Mouse (Mus musculus) heart, embryonic 14.5 days (tissue): ENCODE measurements at regions not wholly inside any gene's neighbourhood (a gene's known extent, or its start where the extent isn't known, plus 50 kb on each side); places are given as distances from the start of the nearest gene placed in this dataset.

ENCODE experiments used
- ATAC-seq: fragments of 200-750 bp; cut with Nextera tagmentation; 2 replicates; pipeline ENCODE4 v1.8.0; 2017; ENCODE audit warnings: low read depth, moderate TSS enrichment; ENCODE audit not compliant: insufficient number of reproducible peaks, insufficient read depth, low FRiP score
- H3K27ac ChIP-seq, 2 experiments: fragments of 200-500 bp in 1 of 2; fragments of 300-500 bp in 1 of 2; sonication (generic) in 1 of 2; replicated peaks in 1 of 2; 2 replicates each; pipeline ENCODE4 v1.5.1; 2012 to 2014; ENCODE audit warnings: low read depth in 2 of 2, low read length in 2 of 2, control low read depth in 1 of 2, mild to moderate bottlenecking in 1 of 2, mixed read lengths in 1 of 2; ENCODE audit not compliant: control insufficient read depth in 1 of 2, insufficient read depth in 1 of 2
- H3K27me3 ChIP-seq: fragments of 300-500 bp; sonication (generic); 2 replicates; pipeline ENCODE4 v1.6.1; 2014; ENCODE audit warnings: mild to moderate bottlenecking, low read length, control low read depth; ENCODE audit not compliant: control insufficient read depth, insufficient read depth
- H3K36me3 ChIP-seq: fragments of 300-500 bp; sonication (generic); 2 replicates; pipeline ENCODE4 v1.6.1; 2014; ENCODE audit warnings: mild to moderate bottlenecking, control low read depth, low read length, mixed read lengths; ENCODE audit not compliant: control insufficient read depth, insufficient read depth
- H3K4me1 ChIP-seq, 2 experiments: fragments of 200-500 bp in 1 of 2; fragments of 300-500 bp in 1 of 2; sonication (generic) in 1 of 2; 2 replicates each; pipeline ENCODE4 v1.6.1; 2012 to 2014; ENCODE audit warnings: low read length in 2 of 2, control low read depth in 1 of 2, mixed read lengths in 1 of 2; ENCODE audit not compliant: control insufficient read depth in 2 of 2, insufficient read depth in 2 of 2
- H3K4me2 ChIP-seq: fragments of 300-500 bp; sonication (generic); 2 replicates; pipeline ENCODE4 v1.6.1; 2014; ENCODE audit warnings: mild to moderate bottlenecking, low read length
- H3K4me3 ChIP-seq, 2 experiments: fragments of 200-500 bp in 1 of 2; fragments of 300-500 bp in 1 of 2; sonication (generic) in 1 of 2; 2 replicates each; pipeline ENCODE4 v1.5.1; 2012 to 2014; ENCODE audit warnings: low read length in 2 of 2, mild to moderate bottlenecking in 2 of 2, control low read depth in 1 of 2, low read depth in 1 of 2, moderate library complexity in 1 of 2; ENCODE audit not compliant: control insufficient read depth in 1 of 2, insufficient read depth in 1 of 2
- H3K9ac ChIP-seq: fragments of 300-500 bp; sonication (generic); 2 replicates; pipeline ENCODE4 v1.6.1; 2014; ENCODE audit warnings: mild to moderate bottlenecking, low read length
- H3K9me3 ChIP-seq: fragments of 300-500 bp; sonication (generic); 2 replicates; pipeline ENCODE4 v1.6.1; 2016; ENCODE audit warnings: low read length, control low read depth; ENCODE audit not compliant: control insufficient read depth
- WGBS: fragments of 180-500 bp; shearing (Covaris S2); extraction: QIAGEN DNeasy Blood & Tissue Kit; methylation state at CpG from one replicate; pipeline ENCODE4 v1.1.7; 2014; 5-methylcytosine and 5-hydroxymethylcytosine counted together

DNA sequence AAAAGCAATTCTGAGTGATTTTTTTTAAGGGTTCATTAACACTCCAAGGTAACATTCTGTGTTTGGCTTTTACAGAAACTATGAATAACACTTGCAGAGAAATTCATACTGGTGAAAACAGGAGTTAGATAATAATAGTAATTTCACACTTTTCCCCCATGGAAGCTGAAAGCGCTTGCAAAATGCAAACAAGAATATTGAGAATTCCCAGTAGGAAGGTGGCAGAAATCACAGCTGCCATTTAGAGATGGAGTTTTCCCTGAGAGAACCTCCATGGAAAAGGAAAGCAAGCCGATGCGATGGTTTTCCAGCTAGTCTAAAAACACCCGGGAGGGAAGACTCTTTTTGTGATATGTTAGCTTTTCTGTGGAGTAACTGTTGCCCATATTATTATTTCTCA lies 174.1 kb upstream of the App start:
- no peak for ATAC-seq

DNA sequence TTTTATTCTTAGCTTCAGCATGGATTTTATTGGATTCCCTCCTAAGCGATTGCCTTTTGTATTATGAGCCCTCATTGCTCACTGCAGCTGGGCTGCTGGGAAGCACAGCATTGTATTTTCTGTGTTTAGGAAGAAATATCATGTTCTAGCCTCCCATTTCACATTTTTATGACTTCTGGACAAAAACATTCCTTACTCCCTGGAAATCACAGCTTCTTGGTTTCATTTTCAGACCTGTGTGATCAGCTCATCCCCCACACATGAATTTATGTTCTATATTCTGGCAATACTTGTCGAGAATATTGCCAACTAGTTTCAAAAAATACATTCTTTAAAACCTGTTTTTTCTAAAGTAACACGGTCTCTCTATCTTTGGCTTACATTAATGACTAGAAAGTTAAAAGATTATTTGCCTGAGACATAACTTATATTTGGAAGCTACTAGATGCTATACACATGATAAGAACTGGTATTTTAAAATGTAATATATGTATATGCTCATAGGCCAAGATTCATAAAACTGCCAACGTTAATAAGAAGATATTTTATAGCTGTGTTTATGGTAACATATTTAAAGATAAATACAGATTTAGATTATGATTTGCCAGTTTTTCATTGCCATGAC lies 163.0 kb upstream of the App start:
- Histone ChIP-seq H3K27ac (no peak overlapping the region), H3K9me3 (no peaks in the 10 kb centered on the region), H3K27me3 (no peaks in the 10 kb centered on the region), H3K4me2 (no peak overlapping the region), H3K9ac (no peak overlapping the region), H3K36me3 (no peaks in the 10 kb centered on the region), H3K4me3 (no peak overlapping the region), H3K4me1 (no peaks in the 10 kb centered on the region)
- ATAC-seq = no peak
- WGBS = 79% methylated on average over 4 of the region's 4 CpGs

More for the DNA sequence above, 174.1 kb upstream of the App start:
- no peak overlapping the region for H3K4me3 ChIP-seq
- H3K4me1 ChIP-seq = no peaks in the 10 kb centered on the region
- WGBS = 91% methylated on average over 4 of the region's 4 CpGs
- H3K9ac ChIP-seq = no peak overlapping the region
- no peaks in the 10 kb centered on the region for H3K27me3 ChIP-seq
- no peak overlapping the region for H3K4me2 ChIP-seq
- H3K27ac ChIP-seq = no peak overlapping the region
- H3K36me3 ChIP-seq = no peaks in the 10 kb centered on the region
- no peaks in the 10 kb centered on the region for H3K9me3 ChIP-seq

DNA sequence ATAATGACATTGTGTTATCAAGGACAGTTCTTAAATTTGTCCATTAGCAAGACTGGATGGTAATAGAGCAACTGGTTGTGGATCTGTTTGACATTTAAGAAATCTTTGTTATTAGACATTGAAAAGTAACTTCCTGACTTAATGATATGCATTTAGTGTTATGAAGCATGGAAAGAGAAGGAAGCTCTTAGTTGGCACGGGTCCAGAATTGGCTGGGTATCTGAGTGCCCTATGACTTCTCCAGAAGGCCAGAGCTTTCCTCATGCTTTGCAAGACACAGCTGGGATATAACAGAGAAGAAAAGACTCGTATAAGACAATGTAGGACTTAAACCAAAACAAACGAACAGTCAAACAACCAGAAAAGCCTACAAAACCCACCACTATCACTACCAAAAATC lies 160.0 kb upstream of the App start:
- no peak for ATAC-seq
- Histone ChIP-seq H3K4me2 (no peak overlapping the region), H3K27me3 (no peaks in the 10 kb centered on the region), H3K36me3 (no peaks in the 10 kb centered on the region), H3K4me1 (no peaks in the 10 kb centered on the region), H3K27ac (no peak overlapping the region), H3K9me3 (no peaks in the 10 kb centered on the region), H3K9ac (no peak overlapping the region), H3K4me3 (no peak overlapping the region)
- 48% methylated on average over 3 of the region's 3 CpGs for WGBS

DNA sequence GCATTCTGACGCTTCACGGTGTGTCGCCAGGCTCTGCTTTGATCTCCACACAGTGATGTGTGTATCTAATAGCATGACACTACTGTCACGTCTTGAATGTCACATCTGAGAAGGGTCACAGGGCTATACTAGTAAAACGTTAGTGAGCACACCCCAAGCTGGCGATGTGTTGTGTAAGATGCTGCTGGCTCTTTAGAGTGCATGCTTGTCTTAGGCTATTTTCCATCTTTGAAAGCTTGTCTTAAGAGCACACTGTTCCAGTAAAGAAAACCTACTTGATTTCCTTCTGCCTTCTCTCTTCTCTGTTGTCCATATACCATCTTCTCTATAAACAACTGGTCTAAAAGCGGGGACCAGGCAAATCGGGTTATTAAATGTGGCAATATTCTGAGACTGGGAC lies 138.5 kb upstream of the App start:
- ATAC-seq = no peak

DNA sequence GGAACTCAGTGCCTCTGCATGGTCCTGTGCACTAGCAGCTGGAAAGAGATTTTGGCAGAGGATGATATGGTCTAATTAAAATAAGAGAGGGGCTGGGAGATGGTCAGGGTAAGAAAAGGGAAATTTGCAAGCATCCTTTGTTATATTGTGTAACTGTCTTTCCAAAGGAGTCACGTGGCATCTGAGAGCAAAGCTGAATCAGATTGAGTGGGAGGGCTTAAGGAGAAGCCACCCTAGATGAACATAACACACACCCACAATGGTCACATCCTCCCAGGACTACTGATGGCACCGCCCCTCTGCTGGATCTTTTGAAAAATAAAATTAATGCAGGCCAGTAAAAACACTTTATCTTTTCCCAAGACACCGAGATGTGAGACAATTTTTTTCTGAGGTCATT lies 135.9 kb upstream of the App start:
- Histone ChIP-seq H3K4me3 (no peak overlapping the region), H3K36me3 (no peaks in the 10 kb centered on the region), H3K9ac (no peak overlapping the region), H3K4me1 (no peaks in the 10 kb centered on the region), H3K27ac (no peak overlapping the region), H3K4me2 (no peak overlapping the region), H3K9me3 (no peaks in the 10 kb centered on the region), H3K27me3 (no peaks in the 10 kb centered on the region)
- no peak for ATAC-seq
- WGBS = 67% methylated on average over 3 of the region's 3 CpGs

More for the DNA sequence above, 138.5 kb upstream of the App start:
- Histone ChIP-seq H3K9ac (no peak overlapping the region), H3K4me2 (no peak overlapping the region), H3K4me3 (no peak overlapping the region), H3K36me3 (no peaks in the 10 kb centered on the region), H3K27me3 (no peaks in the 10 kb centered on the region), H3K9me3 (no peaks in the 10 kb centered on the region), H3K27ac (no peak overlapping the region), H3K4me1 (no peaks in the 10 kb centered on the region)
- WGBS = 70% methylated on average over 8 of the region's 8 CpGs

DNA sequence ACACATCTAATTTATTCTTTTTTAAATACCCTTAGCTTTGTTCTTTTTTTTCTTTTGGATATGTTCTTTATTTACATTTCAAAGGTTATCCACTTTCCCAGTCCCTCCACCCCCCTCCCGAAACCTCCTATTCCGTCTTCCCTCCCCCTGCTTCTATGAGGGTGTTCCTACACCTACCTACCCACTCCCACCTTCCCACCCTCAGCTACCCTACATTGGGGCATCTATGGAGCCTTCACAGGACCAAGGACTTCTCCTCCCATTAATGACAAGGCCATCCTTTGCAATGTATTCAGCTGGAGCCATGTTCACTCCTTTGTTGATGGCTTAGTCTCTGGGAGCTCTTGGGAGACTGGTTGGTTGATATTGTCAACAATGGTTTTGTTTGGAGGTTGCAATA lies 134.9 kb upstream of the App start:
- ATAC-seq = no peak
- no peaks in the 10 kb centered on the region for H3K4me1 ChIP-seq
- H3K9me3 ChIP-seq = no peaks in the 10 kb centered on the region
- H3K36me3 ChIP-seq = no peaks in the 10 kb centered on the region
- H3K27me3 ChIP-seq = no peaks in the 10 kb centered on the region
- WGBS = 89% methylated on average over 2 of the region's 2 CpGs
- no peak overlapping the region for H3K27ac ChIP-seq
- H3K9ac ChIP-seq = no peak overlapping the region
- H3K4me3 ChIP-seq = no peak overlapping the region
- no peak overlapping the region for H3K4me2 ChIP-seq

DNA sequence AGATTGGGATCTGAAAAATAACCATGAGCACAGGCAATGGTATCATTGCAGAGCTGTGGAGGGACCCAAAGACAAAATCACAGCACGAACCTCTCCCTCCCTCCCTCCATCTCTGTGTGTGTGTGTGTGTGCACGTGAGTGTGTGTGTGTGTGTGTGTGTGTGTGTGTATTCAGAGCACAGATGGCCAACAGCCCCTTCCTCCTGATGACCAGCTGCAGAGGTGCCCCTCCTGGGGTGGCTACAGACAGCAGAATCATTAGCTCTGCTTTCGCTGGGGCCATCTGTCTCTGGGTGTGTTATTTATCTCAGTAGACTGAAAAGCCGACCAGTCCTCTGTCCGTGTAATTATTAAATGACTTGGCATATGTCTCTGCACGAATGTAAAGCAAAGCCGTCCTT lies 134.4 kb upstream of the App start:
- Histone ChIP-seq H3K36me3 (no peaks in the 10 kb centered on the region), H3K4me2 (no peak overlapping the region), H3K9ac (no peak overlapping the region), H3K9me3 (no peaks in the 10 kb centered on the region), H3K4me3 (no peak overlapping the region), H3K27me3 (no peaks in the 10 kb centered on the region), H3K27ac (no peak overlapping the region), H3K4me1 (no peaks in the 10 kb centered on the region)
- no peak for ATAC-seq
- WGBS = 66% methylated on average over 7 of the region's 7 CpGs

DNA sequence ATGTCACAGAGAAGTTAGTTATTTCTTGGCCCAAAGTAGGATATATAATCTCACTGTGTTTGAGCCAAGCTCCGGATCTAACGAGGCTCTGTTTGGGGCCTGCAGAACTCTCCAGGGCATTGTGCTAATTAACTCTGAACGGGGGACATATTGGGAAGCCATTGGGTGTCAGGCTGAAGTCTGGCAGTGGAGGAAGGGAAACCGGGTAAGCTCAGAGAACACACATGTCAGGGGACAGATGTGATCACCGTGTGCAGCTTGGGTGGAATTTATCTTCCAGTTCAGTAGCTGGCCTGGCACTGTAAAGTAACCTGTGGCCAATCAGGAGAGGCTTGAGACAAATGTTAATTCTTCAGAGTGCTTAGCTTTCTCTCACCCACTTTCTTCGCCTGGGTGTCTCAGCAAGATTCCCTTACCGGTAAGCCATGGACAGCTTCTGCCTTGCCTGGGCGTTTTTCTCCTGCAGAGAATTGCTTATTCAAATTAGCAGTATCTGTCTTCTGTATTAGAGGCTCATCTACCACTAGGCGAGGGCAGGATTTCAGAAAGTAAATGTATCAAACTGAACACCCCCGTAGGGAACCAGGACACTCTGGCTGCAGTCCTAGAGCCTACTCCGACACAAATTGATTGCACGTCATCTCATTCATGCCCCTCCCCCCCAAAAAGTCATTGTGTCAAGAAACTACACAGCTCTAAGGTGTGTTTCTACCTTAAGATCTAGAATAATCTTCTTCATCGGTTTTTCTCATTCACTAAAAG lies 126.7 kb upstream of the App start:
- no peaks in the 10 kb centered on the region for H3K27me3 ChIP-seq
- H3K36me3 ChIP-seq = no peaks in the 10 kb centered on the region
- H3K9ac ChIP-seq = no peak overlapping the region
- H3K4me2 ChIP-seq = no peak overlapping the region
- WGBS = 71% methylated on average over 13 of the region's 13 CpGs
- no peaks in the 10 kb centered on the region for H3K9me3 ChIP-seq
- H3K4me3 ChIP-seq = no peak overlapping the region
- no peak overlapping the region for H3K27ac ChIP-seq
- ATAC-seq = no peak
- H3K4me1 ChIP-seq = no peaks in the 10 kb centered on the region
